10 mouse cellular contexts compared by ENCODE assay signal in the genomic region with DNA sequence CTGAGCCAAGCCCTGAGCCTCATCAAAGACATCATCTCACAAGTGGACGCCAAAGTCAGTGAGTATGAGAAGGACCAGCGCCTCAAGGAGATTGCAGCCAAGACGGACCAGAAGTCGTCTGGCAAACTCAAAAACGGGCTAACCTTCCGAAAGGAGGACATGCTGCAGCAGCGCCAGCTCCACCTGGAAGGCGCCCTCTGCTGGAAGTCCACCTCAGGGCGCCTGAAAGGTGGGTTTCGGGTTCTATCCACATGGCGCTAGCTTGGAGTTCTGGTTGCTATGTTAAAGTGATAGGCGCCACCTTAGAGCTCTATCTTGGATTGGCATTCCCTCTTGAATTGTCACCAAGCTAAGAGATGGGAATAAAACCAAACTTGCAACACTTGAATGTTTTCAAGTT. TPM values are rescaled to one million over a fixed set of nuclear protein-coding genes. Genes with fewer than 3 reads are reported as not detected.
A peak's percentile ranks its signal among the peaks of the same experiment; 100 is the strongest.
DNase-seq lines count a peak whose midpoint lies in the region; TF ChIP-seq lines count a peak whose summit lies in the region.
"Had no signal": no experiment of that assay in that cellular context is flagged by ENCODE, and none has a peak within 500 bp of the region (broad histone marks: within the 10 kb centered on the region; RNA-seq: fewer than 3 reads in every experiment).

No protein-coding gene starts in this region.

- no peaks in the 10 kb centered on the region for H3K27me3 ChIP-seq in small intestine, adult 2 months (ENCODE audit: control insufficient read depth, insufficient read depth, low read length)
- H3K27me3 ChIP-seq: midbrain, embryonic 12.5 days had no signal

- TF ChIP-seq CTCF in small intestine, adult 2 months (IDR thresholded peaks at IDR 0.05; ENCODE audit: extremely low read depth, insufficient read length, insufficient replicate concordance, low read depth, low read length), result peak; percentile 57; the same call in 1 of the 2 replicates

- TF ChIP-seq POLR2A in small intestine, adult 2 months (IDR thresholded peaks at IDR 0.05; ENCODE audit: low read depth, low read length), result no peak

- H3K4me3 ChIP-seq in small intestine, adult 2 months (ENCODE audit: low read depth, low read length), result no peak overlapping the region
- H3K4me3 ChIP-seq: midbrain, embryonic 12.5 days had no signal

- 84% methylated on average over 12 of the region's 12 CpGs for WGBS in small intestine, adult 2 months

- no peaks in the 10 kb centered on the region for H3K4me1 ChIP-seq in small intestine, adult 2 months (ENCODE audit: control insufficient read depth, insufficient read depth, insufficient read length, low read length)
- H3K4me1 ChIP-seq: midbrain, embryonic 12.5 days had no signal

- peaks cover 63% of the 10 kb centered on the region for H3K36me3 ChIP-seq in small intestine, adult 2 months (ENCODE audit: control insufficient read depth, insufficient read depth, low read length)

- intact Hi-C loops in heart, postnatal 14 days (cut with DNase I), result no loop called here

- peak; percentile 21 for DNase-seq in heart, postnatal 4 days
- no peak for DNase-seq in heart, postnatal 14 days
- peak; percentile 23 for DNase-seq in retina, embryonic 14.5 days (ENCODE audit: low spot score)
- no peak for DNase-seq in retina, postnatal 1 day
- peak; percentile 9 for DNase-seq in T-cell, adult 2 months (ENCODE audit: low spot score)
- no peak for DNase-seq in frontal cortex, postnatal 10 days (ENCODE audit: low spot score in 2 of 2)
- DNase-seq in right cerebral cortex, postnatal 36 days (ENCODE audit: low spot score in 2 of 2), result no peak
- DNase-seq: heart, postnatal 36 days had no signal

- H3K27ac ChIP-seq in small intestine, adult 2 months (ENCODE audit: insufficient read depth, low read depth, low read length), result no peak overlapping the region
- H3K27ac ChIP-seq: midbrain, embryonic 12.5 days had no signal

RNA-seq across cellular contexts. Expression of gene Pex11g, which starts 28.0 kb away (rescaled TPM):
- total RNA-seq in heart, postnatal 4 days (2021), result 1 to 10 TPM; 4.1 to 4.5 TPM
- 1 to 10 TPM; 3.0 to 3.5 TPM for total RNA-seq in heart, postnatal 14 days (2021)
- 9.6 and 13.0 TPM in 2 replicates for polyA plus RNA-seq in small intestine, adult 2 months (2012; rRNA removed)

RNA-seq across cellular contexts. Expression of gene Tex45, which starts 31.2 kb away (rescaled TPM):
- total RNA-seq in heart, postnatal 4 days (2021), result under 1 TPM in 1 of 2 experiments, not detected in 1; 0.32 TPM
- total RNA-seq in heart, postnatal 14 days (2021), result not detected
- 0.08 and 0.11 TPM in 2 replicates for polyA plus RNA-seq in small intestine, adult 2 months (2012; rRNA removed)
- total RNA-seq: heart, postnatal 36 days had no signal

RNA-seq across cellular contexts. Expression of gene Arhgef18, which starts 46.7 kb away (rescaled TPM):
- 10 to 100 TPM; 17.3 to 19.8 TPM for total RNA-seq in heart, postnatal 4 days (2021)
- 10 to 100 TPM; 20.5 to 21.4 TPM for total RNA-seq in heart, postnatal 14 days (2021)
- polyA plus RNA-seq in small intestine, adult 2 months (2012; rRNA removed), result 32.4 and 43.1 TPM in 2 replicates

RNA-seq across cellular contexts. Expression of gene Zfp358, which starts 53.4 kb away (rescaled TPM):
- 10 to 100 TPM; 24.6 to 26.1 TPM for total RNA-seq in heart, postnatal 4 days (2021)
- total RNA-seq in heart, postnatal 14 days (2021), result 10 to 100 TPM; 25.1 to 26.3 TPM
- 20.2 and 40.0 TPM in 2 replicates for polyA plus RNA-seq in small intestine, adult 2 months (2012; rRNA removed)

Comparison
In these comparisons a context has a peak if more than half of its experiments do, and no peak if none do; other contexts are left out.
1. DNase-seq: peak in heart, postnatal 4 days (single experiment), retina, embryonic 14.5 days (single experiment) and T-cell, adult 2 months (single experiment); none in heart, postnatal 14 days (0 of 2), retina, postnatal 1 day (single experiment), frontal cortex, postnatal 10 days (0 of 2) and right cerebral cortex, postnatal 36 days (0 of 2).